Mouse (Mus musculus) ovary, postnatal 10 days (tissue): ENCODE measurements around the gene Mael.

Experiments used
- DNase-seq: peaks from one replicate; pipeline ENCODE4 v3.0.0; 2022; ENCODE audit warnings: low spot score

The Mael gene

GRCm38 (mm10) chr1:166153351-166154120 lies 85.0 kb downstream of the Mael start:
- peak; percentile 91 for DNase-seq

- no peak for DNase-seq
Measured at GRCm38 (mm10) chr1:166152034-166152433, 86.5 kb downstream of the Mael start.

- no peak for DNase-seq
Measured at GRCm38 (mm10) chr1:166151341-166151740, 87.2 kb downstream of the Mael start.
